Mouse (Mus musculus) sigmoid colon, adult 10 weeks (tissue): Measurements from ENCODE around the gene Tkfc. TPM values are rescaled to one million over a fixed set of nuclear protein-coding genes. Genes with fewer than 3 reads are reported as not detected.

Experiments used
- polyA plus RNA-seq: library from polyadenylated mRNA; stranded (reverse); fragments of 350-450 nt; fragmentation: Illumina TruSeq; extraction: RNeasy Lipid Tissue Mini Kit (QIAGEN cat#74804); gene quantifications from one replicate; pipeline ENCODE4 v1.2.3, GENCODE M21; 2014; ENCODE audit warnings: low read depth, low replicate concordance

Tkfc gene
- 1.5 TPM for polyA plus RNA-seq

DNA sequence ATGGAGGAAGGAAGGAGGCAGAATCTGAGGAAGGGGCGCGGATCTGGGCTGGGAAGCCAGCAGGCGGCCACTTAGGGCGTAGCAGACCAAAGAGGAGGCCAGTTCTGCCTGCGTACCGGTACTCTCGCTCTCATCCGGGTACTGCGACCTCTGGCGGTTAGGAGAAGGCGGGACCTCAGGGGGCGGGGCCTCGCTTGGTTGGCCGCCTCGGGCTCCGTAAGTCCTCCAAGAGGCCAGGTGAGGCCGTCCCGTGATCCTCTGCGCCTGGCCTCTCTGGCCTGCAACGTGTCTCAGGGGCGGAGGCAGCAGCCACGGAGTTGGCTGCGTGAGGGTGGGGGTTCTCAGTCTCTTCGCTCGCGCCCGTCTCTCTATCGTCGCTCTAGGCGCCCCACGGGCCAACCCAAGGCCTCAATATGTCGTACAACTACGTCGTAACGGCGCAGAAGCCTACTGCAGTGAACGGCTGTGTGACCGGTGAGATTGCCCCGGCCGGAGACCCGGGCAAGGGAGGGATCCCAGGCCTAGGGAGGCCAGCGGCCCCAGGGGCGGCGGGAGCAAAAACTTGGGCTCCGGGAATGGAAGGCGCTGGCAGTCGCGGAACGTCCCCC is at the start of gene Tkfc, which contains the start of gene Ddb1:
Tkfc (minus strand) TSS at position 362 of the 608 bp plus-strand sequence.
Ddb1 (plus strand) TSS at position 35 of the 608 bp plus-strand sequence.

DNA sequence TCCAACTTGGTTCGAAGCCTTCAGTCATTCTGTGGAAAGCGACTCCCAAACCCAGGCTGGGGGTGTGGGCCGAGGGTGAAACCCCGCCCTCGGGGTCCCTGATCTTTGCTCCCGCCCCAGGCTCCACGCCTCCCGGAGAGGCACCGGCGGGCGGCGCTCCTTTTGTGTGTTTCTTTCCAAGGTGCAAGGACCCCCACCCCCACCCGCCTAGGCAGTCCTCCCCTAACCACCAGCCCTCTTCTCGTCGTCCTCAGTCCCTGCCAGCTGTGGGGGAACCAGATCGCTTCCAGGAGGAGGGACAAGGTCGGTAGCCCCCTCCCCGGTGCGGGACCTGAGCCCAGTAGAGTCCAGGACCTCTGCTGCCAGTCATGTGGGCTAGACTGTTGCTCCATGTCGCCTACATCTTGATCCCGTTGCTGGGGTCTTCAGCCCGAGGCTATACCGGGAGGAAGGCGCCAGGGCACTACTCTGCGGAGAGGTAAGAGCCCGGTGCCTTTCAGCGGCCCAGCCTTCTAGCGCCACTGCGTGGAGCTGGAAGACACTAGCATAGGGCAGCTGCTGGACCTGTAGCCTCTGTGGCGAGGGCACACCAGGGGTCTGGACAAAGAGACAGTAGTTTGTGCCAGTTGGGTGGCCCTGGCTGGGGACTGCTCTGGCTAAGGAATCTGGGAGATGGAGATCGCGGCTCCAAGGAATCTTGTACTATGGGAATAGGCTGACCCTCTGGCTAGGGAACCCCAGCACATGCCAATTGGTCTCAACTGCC is 28.8 kb upstream of the Tkfc start, which contains the start of gene Vwce:
Vwce (plus strand) TSS at position 108 of the 766 bp plus-strand sequence.

DNA sequence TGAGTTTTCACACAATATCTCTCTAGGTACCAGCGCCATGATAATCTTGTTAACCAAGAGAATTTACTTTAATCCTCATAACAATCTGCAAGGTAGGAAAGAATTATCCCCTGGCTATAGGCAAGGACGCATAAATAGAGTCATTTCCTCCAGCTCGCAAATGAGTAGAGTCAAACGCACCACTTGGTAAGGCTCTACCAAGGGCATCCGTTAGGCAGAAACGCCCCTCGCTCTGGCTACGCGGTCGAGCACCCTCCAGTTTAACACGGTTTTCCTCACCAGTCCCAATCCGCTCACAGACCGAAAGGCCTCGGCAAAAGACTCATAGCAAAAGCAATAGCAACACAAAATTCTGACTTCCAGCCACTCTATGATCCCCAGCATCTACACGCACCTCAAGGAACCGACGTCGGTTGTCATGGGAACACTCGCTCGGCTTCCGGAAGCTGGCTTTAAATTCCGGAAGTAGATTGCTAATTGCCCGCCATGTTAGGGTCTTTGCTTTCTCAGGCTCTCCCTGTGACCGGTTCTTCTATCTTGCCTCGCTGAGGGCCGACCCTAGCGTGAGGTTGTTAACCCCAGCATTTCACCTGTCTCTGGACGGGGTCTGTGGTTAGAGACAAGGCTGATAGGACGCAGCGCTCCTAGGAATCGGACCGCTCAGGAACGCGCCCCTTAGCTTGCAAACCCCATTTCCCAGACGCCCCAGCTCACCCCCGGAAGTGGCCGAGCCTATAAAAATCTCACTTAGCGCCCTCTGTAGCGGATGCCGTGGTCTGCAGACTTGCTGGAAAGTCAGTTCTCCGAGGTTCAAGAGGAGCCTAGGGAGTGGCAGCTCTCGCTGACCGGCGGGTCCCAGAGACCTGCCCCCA is 28.5 kb downstream of the Tkfc start, which contains the start of the genes Cyb561a3 and Tmem138:
Cyb561a3 (plus strand) TSS at position 483 of the 872 bp plus-strand sequence.
Tmem138 (minus strand) TSS at position 673 of the 872 bp plus-strand sequence.

DNA sequence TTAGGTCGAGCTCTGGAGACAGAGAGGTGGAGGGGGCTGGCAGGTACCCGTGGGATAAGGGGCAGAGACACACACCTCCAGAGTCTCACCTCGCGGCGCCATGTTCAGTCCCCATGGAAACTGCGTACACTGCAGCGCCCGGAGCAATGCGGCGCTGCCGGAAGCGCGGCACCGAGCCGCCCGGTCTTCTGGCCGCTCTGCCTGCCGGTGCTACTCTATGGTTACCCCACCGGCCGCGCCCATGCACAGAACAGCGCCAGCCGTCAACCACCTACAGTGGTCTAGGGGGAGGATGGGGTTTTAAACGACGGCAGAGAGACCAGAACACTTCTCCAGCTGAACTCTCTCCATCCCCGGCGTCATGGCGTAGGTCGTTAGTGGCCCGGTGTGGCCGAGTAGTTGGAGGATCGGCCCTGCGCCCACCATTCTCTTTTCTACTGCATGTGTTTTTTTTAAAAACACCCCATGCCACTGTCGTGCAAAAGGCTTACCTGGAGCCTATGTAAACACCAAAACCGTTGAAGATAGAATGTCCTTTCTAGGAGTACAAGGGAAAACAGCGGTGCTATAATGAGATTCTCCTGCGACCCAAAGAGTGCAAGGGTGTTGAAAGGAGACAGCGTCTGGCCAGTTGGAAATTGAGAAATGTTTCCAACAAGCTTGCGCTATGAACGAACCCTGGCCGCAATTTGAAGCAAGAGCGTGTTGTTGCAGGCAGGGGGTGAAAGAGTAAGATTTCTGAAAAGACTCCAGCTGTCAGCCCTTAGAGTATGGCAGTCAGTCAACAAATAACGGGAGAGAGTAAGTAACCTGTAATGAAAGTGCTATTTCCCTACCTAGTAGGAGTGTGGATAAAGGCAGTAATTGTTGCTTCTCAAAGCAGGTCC is 49.6 kb downstream of the Tkfc start, which contains the start of gene Tmem216:
Tmem216 (minus strand) TSS at position 615 of the 887 bp plus-strand sequence.

Other genes starting within 250 kb of the Tkfc start
- 10.9 TPM for gene Syt7, start 216.6 kb downstream of the Tkfc start, polyA plus RNA-seq
- not detected for gene Lrrc10b, start 148.2 kb downstream of the Tkfc start, polyA plus RNA-seq
- gene Ppp1r32, start 122.7 kb downstream of the Tkfc start, polyA plus RNA-seq = not detected
- gene Cpsf7, start 80.4 kb downstream of the Tkfc start, polyA plus RNA-seq = 84.1 TPM
- 62.6 TPM for gene Sdhaf2, start 79.5 kb downstream of the Tkfc start, polyA plus RNA-seq
- 3.7 TPM for gene Tmem216, start 49.4 kb downstream of the Tkfc start, polyA plus RNA-seq
- gene Cyb561a3, start 28.5 kb downstream of the Tkfc start, polyA plus RNA-seq = 5.0 TPM
- 4.2 TPM for gene Tmem138, start 28.3 kb downstream of the Tkfc start, polyA plus RNA-seq
- 65.6 TPM for gene Ddb1, start 327 bp downstream of the Tkfc start, polyA plus RNA-seq
- not detected for gene Vwce, start 28.6 kb upstream of the Tkfc start, polyA plus RNA-seq
- gene Pga5, start 72.4 kb upstream of the Tkfc start, polyA plus RNA-seq = not detected
- gene Vps37c, start 83.1 kb upstream of the Tkfc start, polyA plus RNA-seq = 4.3 TPM
- 0.54 TPM for gene Cd5, start 133.3 kb upstream of the Tkfc start, polyA plus RNA-seq
- gene Cd6, start 224.4 kb upstream of the Tkfc start, polyA plus RNA-seq = not detected
- gene Slc15a3, start 234.1 kb upstream of the Tkfc start, polyA plus RNA-seq = 0.85 TPM